Mouse (Mus musculus) CH12.LX (cell line): ENCODE data around the gene Slc22a5. TPM values are rescaled to one million over a fixed set of nuclear protein-coding genes. Genes with fewer than 3 reads are reported as not detected.
A peak's percentile ranks its signal among the peaks of the same experiment; 100 is the strongest.

ENCODE experiments used
- DNase-seq: peaks from one replicate; pipeline ENCODE4 v3.0.0-alpha.2; 2013; ENCODE audit errors: extremely low read depth
- H3K27ac ChIP-seq: 2 replicates; pipeline ENCODE4 v1.5.1; 2012; ENCODE audit warnings: low read depth, mild to moderate bottlenecking, control low read depth, moderate library complexity; ENCODE audit not compliant: insufficient read depth
- H3K27me3 ChIP-seq: replicated peaks from 2 replicates; pipeline ENCODE3; 2012; ENCODE audit warnings: inconsistent platforms
- H3K36me3 ChIP-seq, 2 experiments: replicated peaks in 1 of 2; 2 replicates each; pipeline versions ENCODE3 to v1.6.1; 2012; ENCODE audit warnings: inconsistent platforms in 1 of 2, low read length in 1 of 2, mild to moderate bottlenecking in 1 of 2, mixed read lengths in 1 of 2, moderate library complexity in 1 of 2; ENCODE audit not compliant: control insufficient read depth in 1 of 2, insufficient read depth in 1 of 2
- H3K4me1 ChIP-seq, 2 experiments: 2 replicates each; pipeline ENCODE4 v1.6.1; 2012; ENCODE audit warnings: inconsistent platforms in 1 of 2, moderate library complexity in 1 of 2; ENCODE audit not compliant: insufficient read depth in 2 of 2, control insufficient read depth in 1 of 2
- H3K4me2 ChIP-seq: 2 replicates; pipeline ENCODE4 v1.6.1; 2012; ENCODE audit warnings: low read depth, mild to moderate bottlenecking, control low read depth; ENCODE audit not compliant: poor library complexity, insufficient read depth, severe bottlenecking
- H3K4me3 ChIP-seq, 3 experiments: fragments of 150-350 bp in 1 of 3; sonication (generic) in 1 of 3; replicated peaks in 1 of 3; 2 replicates each; pipeline versions ENCODE3 to v1.5.1; 2011 to 2012; ENCODE audit warnings: low read depth in 2 of 3, low read length in 2 of 3, mild to moderate bottlenecking in 2 of 3, moderate library complexity in 2 of 3, control low read depth in 1 of 3, improper control_type of control experiment in 1 of 3, inconsistent platforms in 1 of 3, mixed read lengths in 1 of 3; ENCODE audit not compliant: poor library complexity in 1 of 3
- H3K79me2 ChIP-seq: replicated peaks from 2 replicates; pipeline ENCODE4 v1.6.1; 2012; ENCODE audit warnings: mild to moderate bottlenecking, moderate library complexity; ENCODE audit not compliant: control insufficient read depth, poor library complexity, insufficient read depth, severe bottlenecking; ENCODE audit errors: extremely low read depth
- H3K9ac ChIP-seq: 2 replicates; pipeline ENCODE4 v1.6.1; 2012; ENCODE audit warnings: low read depth, mild to moderate bottlenecking, control low read depth, moderate library complexity; ENCODE audit not compliant: insufficient read depth
- H3K9me3 ChIP-seq: replicated peaks from 2 replicates; pipeline ENCODE3; 2012; ENCODE audit warnings: low read length, inconsistent platforms, mixed read lengths
- BHLHE40 ChIP-seq: IDR thresholded peaks from 2 replicates; pipeline ENCODE4 v1.6.1; 2011; ENCODE audit warnings: mild to moderate bottlenecking, low read depth, low read length, improper control_type of control experiment
- CHD1 ChIP-seq: IDR thresholded peaks from 2 replicates; pipeline ENCODE4 v1.6.1; 2012; ENCODE audit warnings: low read depth, low read length, improper control_type of control experiment, inconsistent platforms
- ELF1 ChIP-seq: IDR thresholded peaks from 2 replicates; pipeline ENCODE4 v1.6.1; 2014; ENCODE audit warnings: low read depth, mild to moderate bottlenecking, inconsistent platforms, low read length, improper control_type of control experiment
- EP300 ChIP-seq: IDR thresholded peaks from 2 replicates; pipeline ENCODE4 v1.6.1; 2011; ENCODE audit warnings: low read length, improper control_type of control experiment
- ETS1 ChIP-seq: conservative IDR thresholded peaks from 2 replicates; pipeline ENCODE4 v1.6.1; 2012; ENCODE audit warnings: low read depth, mild to moderate bottlenecking, inconsistent platforms, low read length, improper control_type of control experiment, moderate library complexity
- GABPA ChIP-seq: IDR thresholded peaks from 2 replicates; pipeline ENCODE4 v1.6.1; 2012; ENCODE audit warnings: low read depth, low read length, improper control_type of control experiment, inconsistent platforms; ENCODE audit not compliant: insufficient replicate concordance
- JUN ChIP-seq: IDR thresholded peaks from 2 replicates; pipeline ENCODE4 v1.6.1; 2011; ENCODE audit warnings: low read depth, mild to moderate bottlenecking, low read length, improper control_type of control experiment, moderate library complexity; ENCODE audit not compliant: insufficient read depth
- JUND ChIP-seq: conservative IDR thresholded peaks from 2 replicates; pipeline ENCODE4 v1.6.1; 2011; ENCODE audit warnings: low read depth, low read length, improper control_type of control experiment
- MAX ChIP-seq: IDR thresholded peaks from 2 replicates; pipeline ENCODE4 v1.6.1; 2011; ENCODE audit warnings: low read length, improper control_type of control experiment
- MXI1 ChIP-seq: IDR thresholded peaks from 2 replicates; pipeline ENCODE4 v1.6.1; 2011; ENCODE audit warnings: mild to moderate bottlenecking, low read depth, low read length, improper control_type of control experiment
- MYC ChIP-seq: IDR thresholded peaks from 2 replicates; pipeline ENCODE4 v1.6.1; 2011; ENCODE audit warnings: low read depth, mild to moderate bottlenecking, improper control_type of control experiment, low read length
- NELFE ChIP-seq: IDR thresholded peaks from 2 replicates; pipeline ENCODE4 v1.6.1; 2011; ENCODE audit warnings: low read depth, low read length, improper control_type of control experiment
- NRF1 ChIP-seq: IDR thresholded peaks from 2 replicates; pipeline ENCODE4 v1.6.1; 2014; ENCODE audit warnings: low read depth, mild to moderate bottlenecking, inconsistent platforms, low read length, improper control_type of control experiment, moderate library complexity
- RCOR1 ChIP-seq: conservative IDR thresholded peaks from 2 replicates; pipeline ENCODE4 v1.6.1; 2012; ENCODE audit warnings: low read depth, mild to moderate bottlenecking, inconsistent platforms, low read length, improper control_type of control experiment
- SMC3 ChIP-seq: IDR thresholded peaks from 2 replicates; pipeline ENCODE4 v1.6.1; 2011; ENCODE audit warnings: low read depth, low read length, improper control_type of control experiment
- USF1 ChIP-seq: IDR thresholded peaks from 2 replicates; pipeline ENCODE4 v1.6.1; 2014; ENCODE audit warnings: low read depth, mild to moderate bottlenecking, inconsistent platforms, low read length, improper control_type of control experiment
- USF2 ChIP-seq: conservative IDR thresholded peaks from 2 replicates; pipeline ENCODE4 v1.6.1; 2011; ENCODE audit warnings: low read depth, low read length, improper control_type of control experiment
- ZKSCAN1 ChIP-seq: IDR thresholded peaks from 2 replicates; pipeline ENCODE4 v1.6.1; 2012; ENCODE audit warnings: low read depth, inconsistent platforms, low read length, improper control_type of control experiment, borderline replicate concordance
- ZMIZ1 ChIP-seq: IDR thresholded peaks from 2 replicates; pipeline ENCODE4 v1.6.1; 2012; ENCODE audit warnings: low read depth, mild to moderate bottlenecking, inconsistent platforms, low read length, improper control_type of control experiment
- ZNF384 ChIP-seq: IDR thresholded peaks from 2 replicates; pipeline ENCODE4 v1.6.1; 2012; ENCODE audit warnings: low read depth, low read length, improper control_type of control experiment, inconsistent platforms
- dilution Hi-C: fragments of 300-500 bp; cut with MboI; formaldehyde crosslinking; loops from 2 replicates; pipeline ENCODE4 v1.14.3; 2020; ENCODE audit warnings: low sequenced_read_pairs; ENCODE audit not compliant: extremely low pct_unique_long_range_greater_than_20kb, extremely low pct_ligation_motif_present
- in situ Hi-C: fragments of 300-500 bp; cut with MboI; formaldehyde crosslinking; loops from 3 replicates; pipeline ENCODE4 v1.14.3; 2019; ENCODE audit warnings: low sequenced_read_pairs, low pct_ligation_motif_present, low pct_unique_long_range_greater_than_20kb, mixed read lengths
- polyA plus RNA-seq: library from polyadenylated mRNA; unstranded; fragments of >175 nt; gene quantifications from 2 replicates; pipeline ENCODE4 v1.2.1, GENCODE M21; 2012; ENCODE audit warnings: low read depth; ENCODE audit not compliant: insufficient read length
- total RNA-seq, 2 experiments: library from RNA; depleted of rRNA; stranded (reverse); fragments of 300-350 nt in 1 of 2; fragments of >200 nt in 1 of 2; gene quantifications; 2 replicates each; pipeline ENCODE4 v1.2.3; 2012 to 2014

Gene Slc22a5
- total and polyA plus RNA-seq, 3 experiments = 5.6 to 6.7 (median 6.2) TPM

DNA sequence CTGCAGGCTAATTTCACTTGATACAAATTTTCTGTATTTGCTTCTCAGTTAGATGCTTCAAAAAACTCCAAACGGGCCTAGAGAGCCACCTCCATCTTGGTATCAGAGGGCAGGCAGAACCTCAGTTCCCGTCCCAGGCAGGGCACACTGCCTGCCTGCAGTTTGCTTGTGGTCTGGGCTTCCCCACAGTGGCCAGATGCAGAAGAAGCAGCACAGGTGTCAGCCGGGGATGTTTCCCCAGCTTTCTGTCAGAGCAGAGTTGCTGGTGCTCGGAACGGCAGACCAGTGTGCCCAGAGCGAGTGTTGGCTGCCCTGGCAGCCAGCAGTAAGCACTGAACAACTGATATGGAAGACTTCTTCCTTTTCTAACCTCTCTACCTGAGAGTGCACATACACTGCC is 52.3 kb downstream of the Slc22a5 start (continued):
- peak; percentile 70; the same call in 1 of the 2 replicates for TF ChIP-seq MYC
- TF ChIP-seq SMC3 = peak; percentile 95
- no peak for TF ChIP-seq GABPA
- peak; percentile 54; the same call in 1 of the 2 replicates for TF ChIP-seq MAX
- TF ChIP-seq, all 38 proteins: peak for 24

DNA sequence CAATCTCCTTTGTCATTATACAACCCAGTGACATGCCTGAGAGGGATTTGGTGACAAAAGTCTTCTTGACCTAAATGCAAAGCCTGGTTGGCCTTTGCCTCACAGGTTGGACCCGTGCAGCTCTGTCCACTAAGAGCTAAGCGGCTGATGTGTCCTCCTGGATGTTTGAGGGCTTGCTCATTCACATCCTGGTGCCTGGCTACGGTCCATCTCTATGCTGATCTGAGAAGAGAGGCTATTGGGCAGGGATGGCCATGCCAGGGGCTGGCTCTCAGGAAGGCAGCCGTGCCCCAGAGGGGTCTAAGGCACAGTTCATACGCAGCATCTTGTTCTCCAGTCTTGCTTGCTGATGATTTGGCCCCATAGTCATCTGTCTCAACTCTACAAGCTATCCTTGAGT is 53.7 kb downstream of the Slc22a5 start:
- dilution Hi-C loops = no loop called here
- Histone ChIP-seq H3K9ac (no peak overlapping the region), H3K9me3 (no peaks in the 10 kb centered on the region), H3K36me3 (no peaks in the 10 kb centered on the region), H3K27ac (no peak overlapping the region), H3K27me3 (no peaks in the 10 kb centered on the region), H3K4me2 (no peak overlapping the region), H3K4me1 (peaks cover 38 to 67% of the 10 kb centered on the region in 2 experiments), H3K4me3 (no peak overlapping the region)
- no peak for DNase-seq
- TF ChIP-seq EP300 (no peak), USF1 (no peak), BHLHE40 (no peak), ELF1 (no peak), USF2 (no peak), ZKSCAN1 (no peak), RCOR1 (no peak), CHD1 (no peak), MXI1 (no peak), ZNF384 (no peak), SMC3 (no peak), NELFE (no peak), ZMIZ1 (no peak), JUN (no peak), MAX (no peak), GABPA (no peak), JUND (no peak), NRF1 (no peak), MYC (no peak), ETS1 (no peak)
- TF ChIP-seq, all 38 proteins: peak for 0
- no peaks in the 10 kb centered on the region for H3K79me2 ChIP-seq
- in situ Hi-C loops = no loop called here
